Mouse (Mus musculus): Measurements from ENCODE around the gene Gm20695. TPM values are rescaled to one million over a fixed set of nuclear protein-coding genes. Genes with fewer than 3 reads are reported as not detected.
"Not testable (repeated sequence)": the region's sequence is repeated elsewhere in the genome, so short reads cannot be mapped to it uniquely, and the experiment has no call there.

Gene Gm20695
- polyA plus RNA-seq (2015; fragmentation: Nextera tagmentation; extraction: Ambion mirVana), result 1.0 and 2.9 TPM in 2 replicates

- peak; percentile 98 for ATAC-seq (replicated peaks)
- Histone ChIP-seq H3K36me3 (replicated peaks) (no peaks in the 10 kb centered on the region), H3K4me2 (peak within 1 kb of the TSS; percentile 69), H3K27ac (peak within 1 kb of the TSS; percentile 93), H3K4me1 (peaks cover 32% of the 10 kb centered on the region), H3K27me3 (replicated peaks) (no peaks in the 10 kb centered on the region), H3K9me3 (no peaks in the 10 kb centered on the region), H3K4me3 (peak within 1 kb of the TSS; percentile 87), H3K9ac (peak within 1 kb of the TSS; percentile 85)
- WGBS, result under 1% methylated on average over 88 of the region's 88 CpGs
These were observed at the start of gene Gm20695, which contains the start of gene Zfp597 for GRCm38 (mm10) chr16:3884201-3885064. Gene Gm20695, plus strand, starts transcription at chr16:3884648. Gene Zfp597, minus strand, starts transcription at chr16:3884561.

GRCm38 (mm10) chr16:3835461-3835860, 49.0 kb upstream of the Gm20695 start:
- Histone ChIP-seq H3K4me1 (no peaks in the 10 kb centered on the region), H3K9me3 (no peaks in the 10 kb centered on the region), H3K27me3 (replicated peaks) (no peaks in the 10 kb centered on the region), H3K27ac (no peak overlapping the region), H3K4me2 (no peak overlapping the region), H3K36me3 (replicated peaks) (no peaks in the 10 kb centered on the region), H3K9ac (no peak overlapping the region), H3K4me3 (no peak overlapping the region)
- ATAC-seq (replicated peaks), result no peak
- WGBS, result 89% methylated on average over 2 of the region's 2 CpGs

GRCm38 (mm10) chr16:3839157-3839885, 45.1 kb upstream of the Gm20695 start:
- Histone ChIP-seq H3K4me1 (no peaks in the 10 kb centered on the region), H3K36me3 (replicated peaks) (no peaks in the 10 kb centered on the region), H3K9me3 (no peaks in the 10 kb centered on the region), H3K9ac (no peak overlapping the region), H3K4me3 (no peak overlapping the region), H3K27ac (no peak overlapping the region), H3K4me2 (no peak overlapping the region), H3K27me3 (replicated peaks) (no peaks in the 10 kb centered on the region)
- WGBS, result 68% methylated on average over 17 of the region's 17 CpGs
- no peak for ATAC-seq (replicated peaks)

GRCm38 (mm10) chr16:3842989-3843388, 41.5 kb upstream of the Gm20695 start:
- Histone ChIP-seq H3K36me3 (replicated peaks) (no peaks in the 10 kb centered on the region), H3K9me3 (no peaks in the 10 kb centered on the region), H3K27me3 (replicated peaks) (no peaks in the 10 kb centered on the region), H3K4me2 (no peak overlapping the region), H3K27ac (no peak overlapping the region), H3K4me1 (peaks cover 5% of the 10 kb centered on the region), H3K4me3 (no peak overlapping the region), H3K9ac (no peak overlapping the region)
- no peak for ATAC-seq (replicated peaks)
- WGBS, result 30% methylated on average over 4 of the region's 4 CpGs

- Histone ChIP-seq H3K9ac (no peak overlapping the region), H3K27me3 (replicated peaks) (no peaks in the 10 kb centered on the region), H3K4me1 (peaks cover 11% of the 10 kb centered on the region), H3K9me3 (no peaks in the 10 kb centered on the region), H3K4me2 (no peak overlapping the region), H3K4me3 (no peak overlapping the region), H3K36me3 (replicated peaks) (no peaks in the 10 kb centered on the region), H3K27ac (no peak overlapping the region)
- no peak for ATAC-seq (replicated peaks)
- 77% methylated on average over 1 of the region's 1 CpGs for WGBS
These were observed 40.7 kb upstream of the Gm20695 start for GRCm38 (mm10) chr16:3843796-3844195.

- Histone ChIP-seq H3K27me3 (replicated peaks) (no peaks in the 10 kb centered on the region), H3K9me3 (no peaks in the 10 kb centered on the region), H3K4me2 (peak within 1 kb of the TSS; percentile 66), H3K4me3 (peak within 1 kb of the TSS; percentile 85), H3K9ac (peak within 1 kb of the TSS; percentile 75), H3K27ac (peak within 1 kb of the TSS; percentile 69), H3K4me1 (peaks cover 14% of the 10 kb centered on the region), H3K36me3 (replicated peaks) (no peaks in the 10 kb centered on the region)
- peak; percentile 99 for ATAC-seq (replicated peaks)
- WGBS, result 3% methylated on average over 38 of the region's 38 CpGs
These were observed 37.5 kb upstream of the Gm20695 start, which contains the start of gene Zfp174 for GRCm38 (mm10) chr16:3846711-3847518. Gene Zfp174, plus strand, starts transcription at chr16:3847268.

- H3K9ac ChIP-seq, result peak overlapping the region; percentile 75; the same call in 1 of the 2 replicates
- H3K36me3 ChIP-seq (replicated peaks), result no peaks in the 10 kb centered on the region
- H3K9me3 ChIP-seq, result no peaks in the 10 kb centered on the region
- peak overlapping the region; percentile 66 for H3K4me2 ChIP-seq
- no peaks in the 10 kb centered on the region for H3K27me3 ChIP-seq (replicated peaks)
- H3K4me3 ChIP-seq, result peak overlapping the region; percentile 85
- no peak overlapping the region for H3K27ac ChIP-seq
- WGBS, result 64% methylated on average over 4 of the region's 4 CpGs
- ATAC-seq (replicated peaks), result no peak
- H3K4me1 ChIP-seq, result peaks cover 14% of the 10 kb centered on the region
These were observed 36.6 kb upstream of the Gm20695 start for GRCm38 (mm10) chr16:3847871-3848270.

GRCm38 (mm10) chr16:3848416-3848815, 36.0 kb upstream of the Gm20695 start:
- H3K4me1 ChIP-seq, result peaks cover 14% of the 10 kb centered on the region
- WGBS, result 68% methylated on average over 3 of the region's 3 CpGs
- no peak for ATAC-seq (replicated peaks)
- H3K9me3 ChIP-seq, result no peaks in the 10 kb centered on the region
- no peak overlapping the region for H3K9ac ChIP-seq
- no peaks in the 10 kb centered on the region for H3K36me3 ChIP-seq (replicated peaks)
- H3K4me2 ChIP-seq, result no peak overlapping the region
- no peaks in the 10 kb centered on the region for H3K27me3 ChIP-seq (replicated peaks)
- no peak overlapping the region for H3K4me3 ChIP-seq
- no peak overlapping the region for H3K27ac ChIP-seq

- peaks cover 14% of the 10 kb centered on the region for H3K4me1 ChIP-seq
- not testable (repeated sequence) for H3K4me2 ChIP-seq; H3K9me3 ChIP-seq; H3K27ac ChIP-seq; H3K9ac ChIP-seq; H3K4me3 ChIP-seq; ATAC-seq (replicated peaks); H3K27me3 ChIP-seq (replicated peaks); H3K36me3 ChIP-seq (replicated peaks)
- 88% methylated on average over 13 of the region's 13 CpGs for whole genome bisulfite sequencing
These were observed 33.1 kb upstream of the Gm20695 start for GRCm38 (mm10) chr16:3851301-3851700.

GRCm38 (mm10) chr16:3852586-3852985, 31.9 kb upstream of the Gm20695 start:
- Histone ChIP-seq H3K9me3 (no peaks in the 10 kb centered on the region), H3K9ac (no peak overlapping the region), H3K27ac (no peak overlapping the region), H3K4me2 (no peak overlapping the region), H3K4me3 (no peak overlapping the region), H3K27me3 (replicated peaks) (no peaks in the 10 kb centered on the region), H3K4me1 (peaks cover 12% of the 10 kb centered on the region), H3K36me3 (replicated peaks) (no peaks in the 10 kb centered on the region)
- 40% methylated on average over 12 of the region's 12 CpGs for WGBS
- ATAC-seq (replicated peaks), result no peak

GRCm38 (mm10) chr16:3854437-3855182, 29.8 kb upstream of the Gm20695 start:
- H3K36me3 ChIP-seq (replicated peaks), result no peaks in the 10 kb centered on the region
- H3K27me3 ChIP-seq (replicated peaks), result no peaks in the 10 kb centered on the region
- no peaks in the 10 kb centered on the region for H3K4me1 ChIP-seq
- H3K4me3 ChIP-seq, result no peak overlapping the region
- H3K9me3 ChIP-seq, result no peaks in the 10 kb centered on the region
- no peak overlapping the region for H3K27ac ChIP-seq
- no peak overlapping the region for H3K9ac ChIP-seq
- 42% methylated on average over 11 of the region's 11 CpGs for WGBS
- H3K4me2 ChIP-seq, result no peak overlapping the region
- no peak for ATAC-seq (replicated peaks)

Measured in midbrain, embryonic 15.5 days (tissue).